Mouse (Mus musculus): Measurements from ENCODE around the gene Tbx2.

The Tbx2 gene

DNA sequence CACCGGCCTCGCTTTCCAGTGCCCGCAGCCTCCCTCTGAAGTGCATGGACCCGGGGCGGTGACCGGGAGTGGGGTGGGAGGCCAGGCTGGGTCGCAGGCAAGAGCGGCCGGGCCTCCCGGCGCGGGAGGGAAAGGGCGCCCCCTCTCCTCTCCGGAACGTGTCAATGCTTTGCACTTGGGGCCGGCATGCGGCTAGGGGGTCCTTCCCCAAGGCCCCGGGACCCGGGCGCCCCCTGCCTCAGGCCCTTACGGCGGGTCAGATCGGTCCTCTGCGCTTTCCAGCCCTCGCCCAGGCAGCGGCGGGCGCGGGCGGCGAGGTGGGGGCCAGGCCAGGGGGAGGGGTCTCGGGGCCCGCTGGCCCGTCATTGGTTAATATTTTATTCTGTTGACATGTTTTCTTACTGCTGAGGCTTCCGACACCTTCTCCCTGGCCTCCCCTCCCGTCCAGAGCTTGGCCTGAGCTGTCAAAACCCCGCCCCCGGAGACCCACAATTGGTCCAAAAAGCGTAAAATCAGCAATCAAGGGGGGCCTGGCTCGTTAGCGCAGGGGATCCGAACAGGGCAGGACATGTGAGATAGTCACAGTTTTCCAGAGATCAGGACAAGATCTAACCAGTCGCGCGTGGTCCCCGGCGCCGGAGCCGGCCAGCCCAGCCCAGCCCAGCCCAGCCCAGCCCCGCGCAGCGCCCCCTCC, at the start of gene Tbx2:
Gene Tbx2, plus strand, starts transcription at position 321 of the 694 bp plus-strand sequence.
- peak; percentile 75 for DNase-seq (ENCODE audit: low spot score)

DNA sequence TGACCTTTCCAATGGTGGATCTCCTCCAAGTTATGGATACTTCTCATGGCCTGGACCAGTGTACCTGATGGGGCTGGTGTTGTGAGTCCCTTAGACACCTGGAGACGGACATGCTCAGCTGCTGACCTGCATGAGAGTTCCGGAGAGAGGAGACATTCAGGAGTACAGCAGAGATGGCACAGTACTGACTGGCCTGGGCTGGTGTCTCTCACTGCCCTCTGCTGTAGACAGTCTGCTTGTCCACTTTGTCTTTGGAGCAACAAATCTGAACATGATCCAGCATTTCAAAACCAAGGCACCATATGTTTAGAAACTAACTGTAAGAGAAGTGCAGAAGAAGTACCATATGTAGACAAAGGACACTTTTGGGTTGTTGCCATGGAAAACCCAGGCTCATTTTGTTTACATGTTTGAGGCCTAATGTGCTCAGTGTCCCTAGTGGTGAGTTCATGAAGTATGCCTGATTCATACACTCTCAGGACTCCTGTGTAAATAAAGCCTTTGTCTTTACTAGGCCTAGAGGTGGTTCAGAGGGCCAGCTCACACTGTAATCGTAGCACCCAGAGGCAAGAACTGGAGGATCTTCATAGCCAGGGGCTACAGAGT, 46.1 kb upstream of the Tbx2 start:
- no peak for DNase-seq (ENCODE audit: low spot score)

- DNase-seq (ENCODE audit: low spot score), result no peak
Observed at GRCm38 (mm10) chr11:85789750-85790149, 42.6 kb upstream of the Tbx2 start.

- no peak for DNase-seq (ENCODE audit: low spot score)
Observed at GRCm38 (mm10) chr11:85790267-85790666, 42.1 kb upstream of the Tbx2 start.

GRCm38 (mm10) chr11:85791212-85791611, 41.1 kb upstream of the Tbx2 start:
- DNase-seq (ENCODE audit: low spot score), result no peak

GRCm38 (mm10) chr11:85792534-85793215, 39.7 kb upstream of the Tbx2 start:
- no peak for DNase-seq (ENCODE audit: low spot score)

DNA sequence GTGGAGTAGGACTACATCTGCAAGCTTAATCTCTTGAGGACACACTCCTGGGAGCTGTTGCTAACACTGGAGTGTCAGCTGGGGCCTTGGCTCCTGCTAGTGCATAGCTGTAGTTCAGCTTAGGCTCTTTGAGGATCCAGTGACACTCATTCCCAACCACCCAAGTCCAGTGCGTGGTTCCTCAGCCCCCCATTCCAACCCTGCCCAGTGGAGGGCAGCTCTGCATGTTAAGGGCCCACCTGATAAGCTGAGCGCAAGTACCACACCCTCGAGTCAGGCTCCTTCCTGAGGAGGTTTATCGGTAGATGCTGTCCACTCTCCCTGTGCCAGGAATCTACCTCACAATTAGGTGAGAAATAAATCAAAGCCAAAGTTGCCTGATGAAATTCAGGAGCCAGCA, 32.9 kb upstream of the Tbx2 start:
- DNase-seq (ENCODE audit: low spot score), result no peak

- no peak for DNase-seq (ENCODE audit: low spot score)
Observed at GRCm38 (mm10) chr11:85799856-85800255, 32.5 kb upstream of the Tbx2 start.

DNA sequence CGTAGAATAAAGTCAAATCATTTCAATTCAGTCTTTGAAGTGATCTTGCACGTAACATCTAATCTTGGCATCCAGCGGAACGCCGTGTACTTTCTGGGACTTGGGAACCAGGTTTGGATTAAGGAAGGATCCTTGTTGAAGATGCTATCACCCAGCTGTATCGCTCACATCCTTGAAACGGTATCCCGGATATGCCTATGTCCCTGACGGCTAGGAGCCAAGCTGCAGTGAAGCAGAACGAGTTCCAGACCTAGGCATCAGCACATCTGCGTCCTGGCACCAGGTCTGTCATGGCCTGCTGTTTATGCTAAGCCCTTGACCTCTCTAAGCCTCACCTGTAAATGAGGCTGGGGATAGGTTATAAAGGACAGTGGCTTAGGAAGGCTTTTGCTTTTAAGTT, 32.0 kb upstream of the Tbx2 start:
- no peak for DNase-seq (ENCODE audit: low spot score)

GRCm38 (mm10) chr11:85804048-85804447, 28.3 kb upstream of the Tbx2 start:
- no peak for DNase-seq (ENCODE audit: low spot score)

DNA sequence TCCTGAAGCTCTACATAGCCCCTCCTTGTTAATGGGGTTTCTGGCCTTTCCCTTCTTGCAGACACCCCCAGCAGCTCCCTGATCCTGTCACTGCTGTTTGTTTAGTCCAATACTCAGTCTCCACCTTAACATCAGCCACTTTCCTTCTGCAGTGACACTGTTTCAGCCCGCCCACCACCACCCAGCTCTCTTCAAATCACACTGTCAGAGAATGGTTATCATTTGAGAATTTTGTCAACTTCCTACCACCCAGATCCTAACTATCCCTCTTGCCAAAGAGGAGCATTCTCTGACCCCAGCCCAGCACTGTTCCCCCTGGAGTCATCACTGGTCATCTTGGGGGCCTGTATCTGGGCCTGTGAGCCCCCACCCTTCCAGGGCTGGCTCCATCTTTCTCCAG, 26.6 kb upstream of the Tbx2 start:
- no peak for DNase-seq (ENCODE audit: low spot score)

DNA sequence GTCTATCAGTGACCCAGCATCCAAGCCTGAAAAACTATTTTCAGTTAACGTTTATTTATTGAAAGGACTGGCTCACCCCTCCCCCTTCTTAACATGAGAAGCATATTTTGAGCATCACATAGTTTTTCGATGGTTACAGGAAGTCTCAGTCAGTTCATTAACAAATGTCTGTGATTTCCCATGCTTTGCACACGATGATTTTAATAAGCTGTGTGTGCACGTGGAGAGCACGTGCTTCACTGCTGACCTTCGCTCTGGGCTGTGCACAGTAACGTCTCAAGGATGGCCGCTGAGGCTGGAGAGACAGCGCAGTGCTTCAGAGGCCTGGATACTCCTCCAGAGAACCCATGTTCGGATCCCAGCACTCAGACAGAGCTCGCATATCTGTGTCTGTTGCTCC, 25.0 kb upstream of the Tbx2 start:
- DNase-seq (ENCODE audit: low spot score), result no peak

DNA sequence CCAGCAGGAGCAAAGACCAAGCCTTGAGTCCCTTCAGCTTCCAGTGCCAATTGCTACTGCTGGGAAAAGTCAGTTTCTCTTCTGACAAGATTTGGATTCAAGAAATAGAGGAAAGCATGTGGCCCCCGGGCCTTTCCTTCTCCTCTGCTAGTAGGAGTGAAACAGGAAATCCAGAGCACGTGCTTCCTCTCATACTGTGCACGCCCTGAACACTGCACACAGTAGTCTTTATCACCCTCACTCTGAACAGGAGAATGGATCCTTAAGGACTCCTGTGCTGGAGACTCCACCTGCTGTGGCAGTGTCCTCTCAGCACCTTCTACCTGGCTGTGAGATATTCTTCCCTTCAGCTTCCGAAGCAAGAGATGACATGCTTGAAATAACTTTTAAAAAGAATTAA, 21.1 kb upstream of the Tbx2 start:
- no peak for DNase-seq (ENCODE audit: low spot score)

DNA sequence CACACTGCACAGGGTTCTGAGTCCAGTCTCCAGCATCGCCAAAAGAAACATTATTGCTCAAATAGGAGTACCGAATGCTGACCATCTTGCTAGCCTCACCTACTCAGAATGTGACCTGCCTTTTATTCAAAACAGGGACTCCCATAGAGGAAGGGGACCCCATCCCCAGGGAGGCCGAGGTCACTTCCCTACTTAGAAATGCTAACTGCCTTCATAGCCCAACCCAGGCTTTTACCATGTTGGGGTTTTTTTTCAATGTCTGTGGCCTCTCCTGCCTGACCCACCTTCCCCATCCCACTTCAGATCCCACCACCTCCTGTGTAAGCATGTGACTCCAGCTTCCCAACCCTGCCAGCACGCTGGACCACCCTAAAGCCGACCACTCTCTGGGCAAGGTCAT, 20.7 kb upstream of the Tbx2 start:
- no peak for DNase-seq (ENCODE audit: low spot score)

- no peak for DNase-seq (ENCODE audit: low spot score)
Observed at GRCm38 (mm10) chr11:85812201-85812966, 20.0 kb upstream of the Tbx2 start.

DNA sequence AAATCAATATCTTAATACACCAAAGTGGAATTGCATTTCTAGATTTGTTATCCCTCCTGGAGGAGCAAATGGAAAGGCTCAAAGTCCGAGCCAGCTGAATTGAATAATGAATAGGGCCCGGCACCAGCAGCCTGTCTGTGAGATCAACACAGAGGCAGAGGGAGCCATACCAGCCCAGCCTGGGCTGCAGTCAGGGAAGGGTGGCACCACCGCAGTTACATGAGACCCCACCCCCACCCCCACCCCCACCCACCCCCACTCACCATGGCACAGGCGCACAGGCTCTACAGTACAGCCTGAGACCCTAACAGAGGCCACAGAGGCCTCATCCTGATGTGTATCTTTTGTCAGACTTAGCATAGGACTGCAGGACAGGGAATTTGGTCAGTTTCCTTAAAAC, 17.7 kb upstream of the Tbx2 start:
- no peak for DNase-seq (ENCODE audit: low spot score)

DNA sequence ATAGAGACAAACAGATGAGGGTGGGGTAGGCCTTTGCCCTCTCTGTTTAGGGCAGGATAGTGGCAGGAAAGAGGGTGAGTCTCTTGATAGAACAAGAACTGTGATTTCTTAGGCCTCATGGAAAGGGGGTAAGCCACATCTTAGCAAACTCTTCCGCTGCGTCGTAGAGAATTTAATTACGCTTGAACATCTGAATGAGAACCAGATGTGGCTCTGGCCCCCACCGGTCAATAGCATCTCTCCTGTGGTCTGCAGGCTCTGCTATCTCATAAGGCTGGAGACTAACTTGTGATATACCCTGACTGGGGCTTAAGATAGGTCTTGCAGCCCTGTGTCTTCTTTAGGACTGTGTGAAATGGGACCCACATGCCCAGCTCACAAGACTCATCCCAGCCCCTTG, 15.9 kb upstream of the Tbx2 start:
- DNase-seq (ENCODE audit: low spot score), result no peak

DNA sequence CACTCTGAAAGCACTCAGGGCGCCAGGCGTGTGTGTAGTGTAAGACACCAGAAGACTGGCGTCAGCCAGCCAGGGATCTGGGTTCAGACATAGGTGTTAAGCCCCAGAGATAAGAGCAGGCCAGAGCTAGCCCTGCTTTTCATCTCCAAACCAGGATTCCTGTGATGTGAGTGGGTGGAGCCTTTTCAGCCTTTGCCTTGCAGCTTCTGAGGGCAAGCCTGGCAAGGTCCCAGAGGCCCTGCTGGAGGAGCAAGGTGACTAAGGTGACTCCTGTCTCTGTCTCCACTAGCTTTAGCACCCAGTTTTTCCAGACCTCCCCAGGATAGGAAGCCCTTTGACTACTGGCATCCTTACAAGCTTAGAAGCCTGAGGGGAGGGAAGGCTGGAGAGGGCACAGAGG, 13.9 kb upstream of the Tbx2 start:
- DNase-seq (ENCODE audit: low spot score), result no peak

GRCm38 (mm10) chr11:85820959-85821358, 11.4 kb upstream of the Tbx2 start:
- no peak for DNase-seq (ENCODE audit: low spot score)

DNA sequence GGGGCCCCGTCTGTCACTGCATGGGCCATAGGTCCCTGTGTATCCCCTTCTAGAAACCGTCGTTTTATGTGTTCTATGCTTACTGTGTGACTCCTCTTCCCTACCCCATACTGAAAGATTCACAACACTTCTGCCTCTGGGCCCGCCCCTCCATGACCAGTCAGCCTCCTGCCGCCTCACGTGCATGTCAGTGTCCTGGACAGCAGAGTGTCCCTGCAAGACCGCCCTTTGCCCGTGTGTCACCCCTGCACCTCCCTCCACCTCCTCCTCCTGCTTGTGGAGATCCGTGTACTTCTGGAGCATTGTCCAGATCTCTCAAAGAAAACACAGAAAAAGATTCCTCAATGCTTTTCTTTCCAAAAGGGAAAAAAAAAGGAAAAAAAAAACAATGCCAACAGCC, 10.7 kb upstream of the Tbx2 start:
- DNase-seq (ENCODE audit: low spot score), result no peak

GRCm38 (mm10) chr11:85823181-85823580, 9.2 kb upstream of the Tbx2 start:
- peak; percentile 84 for DNase-seq (ENCODE audit: low spot score)

GRCm38 (mm10) chr11:85823794-85824193, 8.6 kb upstream of the Tbx2 start:
- no peak for DNase-seq (ENCODE audit: low spot score)

DNA sequence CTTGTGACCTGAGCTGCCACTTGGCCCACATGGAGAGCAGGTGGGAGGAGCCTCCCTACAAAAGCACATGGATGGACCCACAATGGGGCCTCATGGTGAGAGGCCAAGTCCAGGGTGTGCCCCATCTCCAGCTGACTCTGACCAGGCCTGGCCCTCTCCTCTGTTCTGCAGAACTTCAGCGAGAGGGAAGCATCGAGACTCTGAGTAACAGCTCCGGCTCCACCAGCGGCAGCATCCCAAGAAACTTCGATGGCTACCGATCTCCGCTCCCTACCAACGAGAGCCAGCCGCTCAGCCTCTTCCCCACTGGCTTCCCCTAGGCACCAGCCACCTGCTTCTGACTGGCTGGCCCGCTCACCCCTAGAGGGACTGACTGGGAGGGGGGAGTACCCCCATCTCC, 7.3 kb upstream of the Tbx2 start:
- DNase-seq (ENCODE audit: low spot score), result no peak

Data from ovary, postnatal 14 days (tissue).